Mouse (Mus musculus) liver, postnatal 0 days (tissue): ENCODE results near the gene Tsacc.

ENCODE experiments used
- CTCF ChIP-seq: sonication (generic); IDR thresholded peaks from 2 replicates; pipeline ENCODE4 v1.5.1; 2016; ENCODE audit warnings: antibody characterized with exemption, low read depth
- EP300 ChIP-seq: IDR thresholded peaks from 2 replicates; pipeline ENCODE4 v1.6.1; 2016; ENCODE audit warnings: antibody characterized with exemption, low read depth, mild to moderate bottlenecking

DNA sequence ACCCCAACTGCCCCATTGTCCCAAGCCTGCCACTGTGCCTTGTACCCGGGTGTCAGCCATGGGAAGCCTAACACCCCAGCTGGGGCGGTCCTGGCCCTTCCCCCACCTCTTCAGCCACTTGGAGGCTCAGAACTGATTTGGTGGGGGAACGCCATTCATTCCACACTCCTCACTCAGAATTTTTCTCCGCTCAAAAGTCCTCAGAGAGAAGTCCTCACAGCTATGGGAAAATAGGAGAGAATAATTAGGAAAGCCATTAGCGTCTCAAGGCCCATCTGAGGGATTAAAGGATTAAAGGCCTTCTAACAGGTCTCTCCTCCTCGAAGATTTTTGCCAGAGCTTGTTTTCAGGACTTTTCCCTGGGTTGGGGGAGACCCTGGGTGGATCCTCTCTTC, 59.6 kb downstream of the Tsacc start:
- TF ChIP-seq CTCF = no peak
- no peak for TF ChIP-seq EP300
